Mouse (Mus musculus): ENCODE measurements at regions not wholly inside any gene's neighbourhood (a gene's known extent, or its start where the extent isn't known, plus 50 kb on each side); places are given as distances from the start of the nearest gene placed in this dataset.

GRCm38 (mm10) chr10:99959279-99959678 lies 56.2 kb upstream of the Kitl start:
- intact Hi-C loops (cut with DNase I): loop anchor here (10.0 kb wide), 2 partner anchors 204 to 314 kb away; partner anchors contain the start of gene Csl
- DNase-seq (ENCODE audit: low spot score): no peak

GRCm38 (mm10) chr10:99952486-99952885 lies 62.9 kb upstream of the Kitl start:
- DNase-seq (ENCODE audit: low spot score): no peak

GRCm38 (mm10) chr10:99951718-99952117 lies 63.7 kb upstream of the Kitl start:
- intact Hi-C loops (cut with DNase I): loop anchor here (2.0 to 10.0 kb wide), 4 partner anchors 63 to 307 kb away; partner anchors contain the start of genes Csl and Kitl
- no peak for DNase-seq (ENCODE audit: low spot score)

More at GRCm38 (mm10) chr10:99952486-99952885, 62.9 kb upstream of the Kitl start:
- intact Hi-C loops (cut with DNase I): loop anchor here (5.0 to 10.0 kb wide), 3 partner anchors 198 to 308 kb away; partner anchors contain the start of gene Csl

GRCm38 (mm10) chr10:99951316-99951715 lies 64.1 kb upstream of the Kitl start:
- DNase-seq (ENCODE audit: low spot score): no peak
- intact Hi-C loops (cut with DNase I): loop anchor here (2.0 to 10.0 kb wide), 4 partner anchors 63 to 307 kb away; partner anchors contain the start of genes Csl and Kitl

GRCm38 (mm10) chr10:99948740-99949139 lies 66.7 kb upstream of the Kitl start:
- no peak for DNase-seq (ENCODE audit: low spot score)
- intact Hi-C loops (cut with DNase I): loop anchor here (5.0 kb wide), 2 partner anchors 36 to 106 kb away; no protein-coding TSS in a partner anchor

GRCm38 (mm10) chr10:99945418-99945817 lies 70.0 kb upstream of the Kitl start:
- intact Hi-C loops (cut with DNase I): loop anchor here (5.0 kb wide), 2 partner anchors 33 to 103 kb away; no protein-coding TSS in a partner anchor
- no peak for DNase-seq (ENCODE audit: low spot score)

- intact Hi-C loops (cut with DNase I): no loop called here
- DNase-seq (ENCODE audit: low spot score): no peak
Observed at GRCm38 (mm10) chr10:99941665-99942064, 73.8 kb upstream of the Kitl start.

- intact Hi-C loops (cut with DNase I): no loop called here
Observed at GRCm38 (mm10) chr10:99938901-99939300, 76.5 kb upstream of the Kitl start.

GRCm38 (mm10) chr10:99937921-99938618 lies 77.4 kb upstream of the Kitl start:
- intact Hi-C loops (cut with DNase I): no loop called here
- no peak for DNase-seq (ENCODE audit: low spot score)

More at GRCm38 (mm10) chr10:99938901-99939300, 76.5 kb upstream of the Kitl start:
- DNase-seq (ENCODE audit: low spot score): no peak

GRCm38 (mm10) chr10:99929191-99929590 lies 86.2 kb upstream of the Kitl start:
- no peak for DNase-seq (ENCODE audit: low spot score)
- intact Hi-C loops (cut with DNase I): no loop called here

GRCm38 (mm10) chr10:99927913-99928312 lies 87.5 kb upstream of the Kitl start:
- no peak for DNase-seq (ENCODE audit: low spot score)
- intact Hi-C loops (cut with DNase I): no loop called here

- no peak for DNase-seq (ENCODE audit: low spot score)
- intact Hi-C loops (cut with DNase I): no loop called here
Observed at GRCm38 (mm10) chr10:99926327-99926954, 89.0 kb upstream of the Kitl start.

- intact Hi-C loops (cut with DNase I): no loop called here
- DNase-seq (ENCODE audit: low spot score): no peak
Observed at GRCm38 (mm10) chr10:99924541-99924940, 90.9 kb upstream of the Kitl start.

GRCm38 (mm10) chr10:99919925-99920324 lies 95.5 kb upstream of the Kitl start:
- intact Hi-C loops (cut with DNase I): no loop called here
- no peak for DNase-seq (ENCODE audit: low spot score)

- DNase-seq (ENCODE audit: low spot score): no peak
- intact Hi-C loops (cut with DNase I): no loop called here
Observed at GRCm38 (mm10) chr10:99918567-99919320, 96.7 kb upstream of the Kitl start.

- intact Hi-C loops (cut with DNase I): loop anchor here (5.0 kb wide), 3 partner anchors 33 to 272 kb away; no protein-coding TSS in a partner anchor
Observed at GRCm38 (mm10) chr10:99913846-99914187, 101.6 kb upstream of the Kitl start.

GRCm38 (mm10) chr10:99913001-99913845 lies 102.2 kb upstream of the Kitl start:
- no peak for DNase-seq (ENCODE audit: low spot score)
- intact Hi-C loops (cut with DNase I): loop anchor here (5.0 kb wide), 3 partner anchors 34 to 271 kb away; no protein-coding TSS in a partner anchor

More at GRCm38 (mm10) chr10:99913846-99914187, 101.6 kb upstream of the Kitl start:
- no peak for DNase-seq (ENCODE audit: low spot score)

GRCm38 (mm10) chr10:99910011-99910723 lies 105.3 kb upstream of the Kitl start:
- intact Hi-C loops (cut with DNase I): loop anchor here (5.0 kb wide), 3 partner anchors 37 to 268 kb away; no protein-coding TSS in a partner anchor
- DNase-seq (ENCODE audit: low spot score): no peak

GRCm38 (mm10) chr10:99908044-99908443 lies 107.4 kb upstream of the Kitl start:
- no peak for DNase-seq (ENCODE audit: low spot score)
- intact Hi-C loops (cut with DNase I): no loop called here
